Mouse (Mus musculus) gastrocnemius, postnatal 25 days (tissue): ENCODE data around the gene Itga3. TPM values are rescaled to one million over a fixed set of nuclear protein-coding genes. Genes with fewer than 3 reads are reported as not detected.

Source experiments
- DNase-seq: peaks from one replicate; pipeline ENCODE4 v3.0.0; 2022
- long read RNA-seq, 2 experiments: library from polyadenylated mRNA; stranded (forward); transcript quantifications; one replicate each; pipeline ENCODE4 v2.0.0; 2021
- total RNA-seq, 2 experiments: library from RNA; stranded (reverse); gene quantifications; 1 replicate in 1 of 2; 2 replicates in 1 of 2; pipeline ENCODE4 v1.2.3; 2021

The Itga3 gene
- 1 to 10 TPM; 2.9 to 5.4 TPM for total RNA-seq
- long read RNA-seq, experiment 1, partial matches to known transcripts = 2 of 2 reads
- long read RNA-seq, experiment 1, other reads (novel, unspliced or antisense) = 0 of 2 reads
- long read RNA-seq, experiment 2, partial matches to known transcripts = 0 of 1 reads
- long read RNA-seq, experiment 2, other reads (novel, unspliced or antisense) = 1 of 1 reads

DNA sequence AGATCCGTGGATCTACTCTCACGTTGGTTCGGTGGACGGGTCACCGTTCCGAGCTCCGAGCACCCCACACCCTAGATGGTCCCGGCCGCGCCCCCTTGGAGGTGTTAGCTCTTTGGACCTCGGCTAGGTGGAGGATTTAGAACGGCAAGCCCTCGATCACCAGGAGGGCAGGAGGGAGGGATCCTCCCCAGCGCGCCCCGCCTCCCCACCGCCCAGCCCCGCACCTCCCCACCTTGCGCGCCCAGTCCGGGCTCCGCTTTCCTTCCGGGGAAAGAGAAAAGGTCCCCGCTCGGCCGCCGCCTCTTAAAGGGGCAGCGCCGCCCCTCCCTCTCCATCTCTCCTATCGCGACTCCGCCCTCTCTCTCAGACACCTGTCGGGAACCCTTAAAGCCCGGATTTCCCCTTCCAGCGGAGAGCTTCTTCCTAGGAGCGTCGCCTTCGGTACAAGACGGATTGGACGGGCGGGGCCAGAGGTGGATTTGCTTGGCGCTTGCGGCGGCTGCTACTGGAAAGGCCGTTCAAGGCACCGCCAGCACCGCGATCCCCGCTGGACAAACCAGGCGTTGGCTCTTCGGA is at the start of gene Itga3:
Gene Itga3, minus strand, starts transcription at position 266 of the 576 bp plus-strand sequence.
- peak; percentile 54 for DNase-seq

DNA sequence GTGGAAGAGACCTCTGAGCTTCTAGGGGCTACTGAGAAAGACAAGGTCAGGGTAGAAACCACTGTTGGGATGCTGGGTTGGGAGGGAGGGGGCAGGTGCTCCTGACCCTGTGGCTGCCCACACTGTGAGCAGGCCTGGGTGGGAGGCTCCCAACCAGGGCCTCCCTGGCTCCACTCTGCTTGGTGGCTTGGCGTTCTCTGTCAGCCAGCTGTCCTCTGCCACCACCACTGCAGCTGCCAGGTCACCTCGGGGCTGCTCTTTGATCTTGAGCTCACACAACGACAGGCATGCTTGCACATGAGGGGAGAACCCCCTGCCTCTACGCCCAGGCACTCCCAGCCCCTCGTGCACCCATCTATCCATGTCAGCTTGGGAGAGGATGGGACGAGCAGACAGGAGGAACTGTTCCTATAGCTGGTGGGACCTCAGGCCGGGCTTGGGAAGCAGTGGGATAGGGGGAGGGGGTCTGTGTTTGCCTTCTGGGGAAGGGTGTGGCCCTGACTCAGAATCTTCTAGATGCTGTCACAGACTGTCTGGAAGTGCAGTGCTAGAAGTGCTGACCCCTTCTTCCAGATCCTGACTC is 48.9 kb upstream of the Itga3 start:
- DNase-seq = no peak

DNA sequence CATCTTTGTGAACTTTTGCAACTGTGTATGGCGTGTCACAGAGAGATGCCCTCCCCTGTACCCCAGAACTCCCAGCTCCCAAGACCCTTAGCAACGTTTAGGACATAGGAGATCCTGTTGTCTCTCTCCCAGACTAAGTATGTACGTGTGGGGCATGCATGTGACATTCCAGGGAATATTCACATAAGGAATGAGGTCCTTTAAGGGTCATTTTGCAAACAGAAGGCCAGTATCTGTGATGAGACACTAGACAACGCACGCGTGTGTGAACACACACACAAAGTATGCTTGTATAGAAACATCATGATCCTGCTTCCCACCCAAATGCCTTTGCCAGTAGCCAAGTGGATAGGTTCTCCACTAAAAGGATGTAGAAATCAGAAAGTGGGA is 45.5 kb upstream of the Itga3 start:
- DNase-seq = no peak

DNA sequence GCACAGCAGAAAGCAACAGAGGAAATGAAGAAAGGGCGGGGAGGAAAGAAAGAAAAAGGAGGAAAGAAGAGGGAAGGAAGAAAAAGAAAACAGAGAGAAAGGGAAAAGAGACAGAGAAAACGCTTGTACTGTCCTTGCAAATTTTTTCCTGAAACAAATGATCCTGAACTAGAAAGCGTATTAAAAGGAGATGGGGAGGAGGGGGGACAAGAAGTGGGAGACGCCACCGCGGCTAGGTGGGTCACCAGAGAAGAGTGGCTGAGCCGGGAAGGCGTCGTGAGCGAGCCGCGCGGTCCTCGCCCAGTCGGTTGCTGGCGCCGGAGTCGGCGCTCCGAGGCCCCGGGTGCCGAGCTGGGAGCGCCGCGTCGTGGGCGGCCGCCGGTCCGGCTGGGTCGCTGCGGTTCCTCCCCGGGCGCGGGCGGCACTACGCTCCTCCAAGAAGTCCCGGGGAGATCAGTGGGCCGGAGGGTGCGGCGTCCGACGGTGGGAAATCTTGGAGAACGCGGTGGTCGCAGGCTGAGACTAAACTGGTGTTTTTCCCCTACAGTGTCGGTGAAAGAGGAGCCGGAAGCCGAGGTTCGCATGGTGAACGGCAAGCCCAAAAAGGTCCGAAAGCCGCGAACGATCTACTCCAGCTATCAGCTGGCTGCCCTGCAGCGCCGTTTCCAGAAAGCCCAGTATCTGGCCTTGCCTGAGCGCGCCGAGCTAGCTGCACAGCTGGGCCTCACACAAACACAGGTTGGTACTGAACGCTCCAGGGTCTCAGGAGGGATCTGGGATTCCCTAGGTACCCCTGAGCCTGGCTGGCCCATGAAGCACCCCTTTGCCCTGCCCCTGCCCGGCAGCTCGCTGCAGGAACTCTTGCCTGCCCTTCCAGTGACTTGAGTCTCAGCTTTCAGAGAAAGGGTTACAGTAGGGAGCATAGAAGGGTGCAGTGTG is 44.8 kb upstream of the Itga3 start:
- DNase-seq = no peak

DNA sequence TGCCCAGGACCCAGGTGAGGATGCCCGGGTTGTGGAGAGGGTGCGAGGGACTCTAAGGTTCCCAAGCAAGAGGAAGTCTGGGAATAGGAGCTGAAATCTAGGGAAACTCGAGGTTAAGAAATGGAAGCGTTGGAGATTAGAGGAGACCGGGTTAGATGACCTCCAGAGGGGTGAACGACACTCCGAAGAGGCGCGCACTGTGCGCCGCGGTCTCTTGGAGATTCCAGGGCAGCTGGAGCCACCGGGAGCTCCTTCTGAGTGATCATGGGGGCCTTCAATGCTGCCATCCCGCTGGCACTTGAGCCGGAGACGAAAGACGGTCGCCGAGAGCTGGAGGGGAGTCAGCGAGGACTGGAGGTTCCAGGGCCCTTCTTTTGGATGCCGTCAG is 44.0 kb upstream of the Itga3 start:
- DNase-seq = no peak

DNA sequence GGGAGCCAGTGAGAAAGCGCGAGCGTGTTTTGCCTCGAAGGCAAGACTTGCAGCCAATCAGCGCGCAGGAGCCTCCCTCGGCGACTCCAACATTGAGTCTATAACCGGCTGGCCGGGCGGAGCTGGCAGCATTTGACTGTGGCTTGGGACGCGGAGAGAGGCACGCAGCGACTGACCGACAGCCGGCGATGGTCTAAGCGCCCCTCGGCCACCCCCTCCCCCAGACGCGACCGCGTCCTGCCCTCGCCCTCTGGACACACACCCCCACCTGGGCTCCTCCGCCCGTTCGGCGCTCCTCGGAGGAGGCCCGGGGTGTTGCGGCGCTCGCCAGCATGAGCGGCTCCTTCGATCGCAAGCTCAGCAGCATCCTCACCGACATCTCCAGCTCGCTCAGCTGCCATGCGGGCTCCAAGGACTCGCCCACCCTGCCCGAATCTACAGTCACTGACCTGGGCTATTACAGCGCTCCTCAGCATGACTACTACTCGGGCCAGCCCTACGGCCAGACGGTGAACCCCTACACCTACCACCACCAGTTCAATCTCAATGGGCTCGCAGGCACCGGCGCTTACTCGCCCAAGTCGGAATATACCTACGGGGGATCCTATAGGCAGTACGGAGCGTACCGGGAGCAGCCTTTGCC is 43.5 kb upstream of the Itga3 start, which contains the start of gene Dlx3:
Gene Dlx3, plus strand, starts transcription at position 130 of the 643 bp plus-strand sequence.
- DNase-seq = no peak

DNA sequence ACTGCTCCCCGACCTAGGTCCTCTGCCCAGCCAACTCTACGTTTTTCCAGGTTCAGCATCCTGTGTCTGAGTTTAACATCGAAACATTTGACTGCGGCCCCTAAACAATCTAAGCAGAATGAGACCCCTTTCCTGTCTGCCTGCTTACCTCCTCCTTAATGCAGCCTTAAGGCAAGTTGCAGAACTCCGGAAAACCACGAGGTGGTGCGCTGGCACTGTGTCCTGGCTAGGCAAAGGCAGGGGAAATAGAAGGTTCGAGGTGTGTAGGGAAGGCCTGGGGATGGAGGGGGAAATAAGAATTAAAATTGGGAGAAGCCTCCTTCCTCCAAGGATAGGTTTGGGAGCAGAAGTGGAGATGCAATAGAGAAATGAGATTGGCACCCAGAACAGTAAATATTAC is 41.9 kb upstream of the Itga3 start:
- DNase-seq = no peak

DNA sequence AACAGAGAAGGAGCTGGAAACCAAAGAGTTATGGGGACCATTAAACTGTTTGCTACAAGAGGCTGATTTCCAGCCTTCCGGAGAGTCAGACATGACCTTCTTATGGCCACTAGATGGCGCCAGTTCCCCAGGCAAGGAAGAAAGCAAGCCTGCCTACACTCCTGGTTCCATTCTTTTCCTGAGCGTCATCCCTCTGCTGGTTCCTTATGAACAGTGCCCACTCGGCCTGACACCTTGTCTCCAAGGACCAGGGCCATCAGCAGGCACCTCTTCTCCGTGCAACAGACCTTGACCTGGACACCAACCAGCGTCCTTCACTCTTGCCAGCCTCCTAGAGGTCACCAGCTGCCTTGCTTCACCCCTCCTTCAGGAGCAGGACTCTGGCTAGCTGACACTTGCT is 40.4 kb upstream of the Itga3 start:
- DNase-seq = peak; percentile 29

DNA sequence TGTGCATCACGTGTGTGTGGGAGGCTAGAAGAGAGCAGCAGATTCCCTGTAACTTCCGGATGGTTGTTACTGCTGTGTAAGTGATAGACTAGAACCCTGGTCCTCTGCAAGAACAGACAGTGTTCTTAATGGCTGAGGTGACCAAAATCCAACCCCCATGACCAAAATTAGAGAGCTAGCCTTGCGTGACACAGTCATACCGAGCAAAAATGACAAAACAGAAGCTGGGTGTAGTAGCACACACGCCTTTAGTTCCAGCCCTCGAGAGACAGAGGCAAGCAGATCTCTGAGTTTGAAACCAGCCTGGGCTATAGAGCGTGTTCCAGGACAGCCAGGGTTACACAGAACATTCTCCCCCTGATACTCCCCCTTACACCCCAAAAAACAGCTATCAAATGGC is 33.5 kb upstream of the Itga3 start:
- DNase-seq = no peak

DNA sequence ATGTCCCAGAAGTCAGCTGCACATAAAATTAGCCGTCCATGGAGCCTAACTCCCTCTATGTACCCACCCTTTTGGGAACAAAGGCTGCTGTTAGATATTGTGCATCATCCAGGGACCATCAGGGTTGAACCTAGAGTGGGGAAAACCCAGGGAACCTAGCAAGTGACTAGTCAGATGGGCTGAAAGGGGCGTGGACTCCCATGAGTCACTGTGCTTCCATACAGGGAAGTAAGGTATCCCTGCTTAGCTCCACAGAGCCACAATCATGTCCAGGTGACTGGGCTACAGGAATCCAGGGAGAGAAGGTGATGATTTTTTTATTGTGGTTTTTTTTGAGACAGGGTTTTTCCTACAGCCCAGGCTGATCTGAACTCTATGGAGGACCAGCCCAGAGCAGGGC is 32.4 kb upstream of the Itga3 start:
- no peak for DNase-seq

DNA sequence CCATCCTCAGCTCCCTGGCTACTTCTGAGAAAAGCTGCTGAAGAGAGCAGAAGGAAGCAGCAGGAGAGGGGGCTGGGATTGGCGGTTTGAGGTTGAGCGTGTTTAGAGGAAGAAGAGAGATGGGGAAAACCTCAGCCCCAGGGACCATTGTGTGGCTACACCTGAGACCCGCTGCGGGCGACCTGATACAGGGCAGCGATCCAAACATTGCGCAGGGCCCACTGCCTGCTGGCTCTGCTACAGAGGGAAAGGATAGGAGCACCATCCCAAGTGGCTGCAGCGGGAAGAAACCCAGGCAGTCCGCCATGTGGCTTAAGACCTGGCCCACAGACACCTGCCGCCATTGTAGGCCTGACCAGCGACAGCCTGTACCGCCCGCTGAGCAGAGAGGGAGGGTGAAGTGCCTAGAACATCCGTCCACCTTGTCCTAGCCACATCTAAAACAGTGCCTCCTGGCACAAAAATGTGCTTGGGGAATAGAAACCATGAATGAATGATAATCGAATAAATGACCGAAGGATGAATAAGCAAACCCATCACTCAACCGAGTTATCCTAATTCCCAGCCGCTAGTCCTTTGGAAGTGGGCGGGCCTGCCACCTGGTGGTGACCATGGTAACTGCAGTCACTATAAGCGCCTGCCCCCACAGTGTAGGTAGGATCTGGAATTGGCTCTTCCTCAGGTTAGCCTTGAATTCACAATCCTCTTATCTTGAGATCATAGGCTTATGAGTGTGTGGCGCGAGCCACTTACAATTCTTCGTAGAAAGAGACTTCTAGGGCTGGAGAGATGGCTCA is 30.0 kb upstream of the Itga3 start:
- DNase-seq = peak; percentile 39

DNA sequence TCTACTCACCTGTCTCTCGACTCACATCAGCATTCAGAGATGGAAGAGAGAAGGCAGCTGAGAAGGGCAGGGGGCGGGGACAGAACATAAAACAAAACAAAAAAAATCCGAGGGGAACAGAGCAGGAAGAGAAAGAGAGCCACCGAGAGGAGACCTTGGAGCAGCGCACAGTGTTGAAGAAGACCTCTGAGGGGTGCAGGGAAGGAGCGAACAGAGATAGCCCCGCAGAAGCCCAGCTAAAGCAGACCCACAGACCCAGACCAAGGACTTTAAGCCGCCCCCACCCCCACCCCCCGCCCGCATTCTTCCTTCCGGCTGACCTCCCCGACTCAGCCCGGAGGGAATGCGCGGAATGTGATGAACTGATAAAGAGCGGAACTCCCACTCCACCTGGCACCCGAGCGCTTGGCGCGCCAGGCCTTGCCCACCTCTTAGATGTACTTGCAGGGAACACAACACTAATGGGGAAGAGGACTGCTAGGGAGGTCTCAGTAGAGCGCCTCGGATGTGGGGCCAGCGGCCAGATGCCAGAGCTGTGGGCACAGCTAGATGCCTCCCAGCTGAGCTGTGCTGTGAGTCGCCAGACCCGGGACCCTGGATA is 28.8 kb upstream of the Itga3 start:
- no peak for DNase-seq

DNA sequence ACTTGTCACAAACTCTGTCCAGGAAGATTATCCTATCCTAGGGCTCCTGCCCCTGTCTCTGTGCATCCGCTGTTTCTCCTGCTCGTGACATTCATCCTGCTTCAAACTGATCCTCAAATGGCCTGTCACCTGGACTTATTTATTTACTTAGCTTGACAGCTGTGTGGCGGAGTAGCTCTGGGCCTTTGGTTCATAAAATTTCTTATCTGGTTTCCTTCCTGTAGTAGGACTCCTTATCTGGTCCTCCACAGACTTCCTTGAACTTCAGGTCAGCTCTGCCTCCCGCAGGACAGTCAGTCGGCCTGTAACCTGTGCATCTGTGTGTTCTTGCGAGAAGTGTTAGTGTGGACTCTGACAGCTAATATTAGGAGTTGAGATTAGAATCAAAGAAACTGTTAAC is 27.7 kb upstream of the Itga3 start:
- no peak for DNase-seq

DNA sequence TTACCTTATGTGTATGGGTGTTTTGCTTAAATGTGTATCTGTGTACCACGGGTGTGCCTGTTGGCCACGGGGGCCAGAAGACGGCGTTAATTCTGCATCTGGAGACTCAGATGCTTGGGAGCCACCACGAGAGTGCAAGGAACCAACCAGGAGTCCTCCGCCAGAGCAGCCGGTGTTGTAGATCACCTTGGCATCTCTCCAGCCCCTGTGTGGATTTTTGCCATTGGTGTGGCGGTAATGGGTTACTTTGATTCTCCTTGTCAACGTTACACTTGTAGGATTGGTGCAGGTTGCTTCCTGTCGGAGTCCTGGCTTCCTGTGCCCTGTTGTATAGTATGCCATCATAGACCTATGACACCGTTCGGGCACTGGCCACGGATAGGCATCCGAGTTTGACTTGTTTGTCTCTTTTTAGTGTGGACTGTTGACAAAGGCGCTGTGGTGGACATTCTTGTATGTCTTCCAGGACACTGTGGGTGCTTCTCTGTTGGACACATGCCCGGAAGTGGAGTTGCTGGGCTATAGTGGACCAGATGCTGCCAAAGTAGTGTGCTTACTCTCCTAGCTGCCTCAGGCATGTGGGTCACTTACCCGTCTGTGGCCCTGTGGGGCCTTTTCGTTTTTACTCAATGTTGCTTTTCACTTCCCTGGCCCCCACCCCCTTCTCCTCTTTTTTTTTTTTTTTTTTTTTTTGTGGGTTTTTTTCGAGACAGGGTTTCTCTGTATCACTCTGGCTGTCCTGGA is 25.7 kb upstream of the Itga3 start:
- DNase-seq = no peak

DNA sequence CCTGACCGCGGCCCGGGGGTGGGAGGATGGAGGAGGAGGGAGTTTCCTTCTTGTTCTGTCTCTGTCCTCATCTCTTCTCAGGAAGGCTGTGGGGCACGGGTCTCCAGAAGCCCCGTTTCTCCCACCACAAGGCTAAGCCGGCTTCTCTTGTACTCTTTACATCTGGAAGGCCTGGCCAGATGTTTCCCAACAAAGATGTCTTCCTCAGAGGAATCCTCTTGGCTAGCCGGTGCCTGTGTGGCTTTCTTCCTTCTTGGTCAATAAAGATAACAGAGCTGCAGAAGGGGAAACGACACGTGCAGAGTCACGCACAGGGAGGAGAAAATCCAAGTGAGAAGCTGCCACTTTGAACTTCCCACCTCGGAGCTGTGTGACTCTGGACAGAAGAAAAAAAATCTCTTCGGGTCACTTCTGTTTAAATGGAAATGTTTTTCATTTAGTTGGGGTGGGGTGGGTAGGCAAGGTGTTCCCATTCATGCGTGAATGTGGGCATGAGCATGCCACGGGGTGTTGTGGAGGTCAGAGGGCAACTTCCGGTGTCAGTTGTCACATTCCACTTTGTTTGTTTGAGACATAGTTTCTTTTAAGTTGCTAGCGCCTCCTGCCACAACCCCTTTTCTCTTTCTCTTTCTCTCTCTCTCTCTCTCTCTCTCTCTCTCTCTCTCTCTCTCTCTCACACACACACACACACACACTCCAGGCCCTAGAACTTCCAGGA is 24.6 kb upstream of the Itga3 start:
- no peak for DNase-seq

DNA sequence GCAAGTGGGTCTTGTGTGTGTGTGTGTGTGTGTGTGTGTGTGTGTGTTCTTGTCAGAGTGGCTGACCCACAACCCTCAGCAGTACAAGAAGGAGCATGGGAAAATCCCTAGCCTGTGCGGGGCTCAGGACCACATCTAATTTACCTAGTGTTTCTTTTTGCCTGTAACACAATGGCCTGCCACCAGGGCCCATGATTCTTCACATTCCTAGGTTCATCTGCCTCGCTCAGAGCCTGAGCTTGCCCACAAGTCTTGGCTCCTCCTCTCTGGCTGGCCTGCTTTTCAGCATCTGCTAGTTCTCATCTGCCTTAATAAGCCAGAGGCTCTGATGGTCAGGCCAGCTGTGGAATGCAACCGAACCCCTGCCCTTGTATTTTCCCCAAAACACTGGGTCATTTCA is 23.8 kb upstream of the Itga3 start:
- no peak for DNase-seq

DNA sequence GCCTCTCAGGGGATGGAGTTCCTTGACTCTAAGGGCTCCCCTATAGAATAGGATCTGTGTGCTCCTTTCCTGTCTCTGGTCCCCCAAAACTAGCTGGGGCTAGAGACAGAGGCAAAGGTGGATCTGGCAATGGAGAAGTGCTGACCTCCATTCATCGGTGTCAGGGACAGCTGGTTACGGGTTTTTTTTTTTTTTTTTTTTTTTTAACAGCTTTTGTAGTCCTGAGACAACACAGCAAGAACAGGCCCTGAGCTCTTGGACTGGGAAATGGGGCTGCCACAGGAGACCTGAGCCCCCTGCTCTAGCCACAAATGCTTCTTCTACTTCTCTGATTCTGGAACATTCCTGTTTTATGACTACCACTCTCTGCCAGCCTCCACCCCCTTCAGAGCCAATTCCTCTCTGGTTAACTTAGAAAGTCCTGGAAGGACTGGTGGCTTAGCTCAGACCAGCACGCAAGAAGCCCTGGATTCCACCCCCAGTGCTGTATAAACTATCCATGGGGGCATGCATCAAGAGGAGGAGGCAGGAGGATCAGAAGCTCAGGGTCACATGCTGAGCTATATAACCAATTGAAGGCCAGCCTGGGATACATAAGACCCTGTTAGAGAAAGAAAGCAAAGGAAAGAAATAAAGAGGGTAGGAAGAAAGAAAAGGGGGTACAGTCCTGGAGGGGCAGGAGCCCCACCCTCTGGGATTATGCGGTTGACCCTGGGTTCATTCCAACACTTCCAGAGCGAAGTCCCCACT is 21.9 kb upstream of the Itga3 start:
- no peak for DNase-seq

DNA sequence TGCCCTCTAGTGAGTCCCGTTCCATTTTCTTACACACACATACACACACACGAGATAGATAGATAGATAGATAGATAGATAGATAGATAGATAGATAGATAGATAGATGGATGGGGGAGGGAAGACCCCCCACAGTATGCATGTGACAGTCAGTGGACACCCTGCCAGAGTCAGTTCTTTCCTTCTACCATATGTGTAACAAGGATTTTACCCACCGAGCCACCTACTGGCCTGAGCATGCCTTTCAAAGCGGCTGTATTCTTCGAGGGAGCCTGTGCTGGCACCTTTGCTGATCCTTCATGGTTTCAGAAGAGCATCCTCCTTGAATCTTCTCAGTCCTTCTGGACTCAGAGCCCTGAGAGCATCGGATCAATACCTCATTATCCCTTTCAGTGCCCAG is 21.3 kb upstream of the Itga3 start:
- DNase-seq = no peak
